Mouse (Mus musculus) spleen, embryonic (tissue): ENCODE data around the gene Ppp2r5a.

ENCODE experiments used
- CTCF ChIA-PET: fragments of 350-600 bp; sonication (Branson Sonifier 250); formaldehyde crosslinking; loops from one replicate; lab custom pipeline; 2022; lab: Charles Lee

The Ppp2r5a gene

GRCm38 (mm10) chr1:191330356-191330755, 72.7 kb downstream of the Ppp2r5a start:
- CTCF ChIA-PET, result no interaction called here

GRCm38 (mm10) chr1:191328019-191328441, 75.0 kb downstream of the Ppp2r5a start:
- CTCF ChIA-PET, result no interaction called here

- CTCF ChIA-PET, result no interaction called here
Measured at GRCm38 (mm10) chr1:191327258-191327657, 75.8 kb downstream of the Ppp2r5a start.

- CTCF ChIA-PET, result interaction anchor here (0.6 to 1.3 kb wide), 3 partner anchors 9 to 65 kb away, joined by 3 to 4 read pairs (median 3); no protein-coding TSS in a partner anchor
Measured at GRCm38 (mm10) chr1:191326233-191326882, 76.7 kb downstream of the Ppp2r5a start.

GRCm38 (mm10) chr1:191325726-191326232, 77.3 kb downstream of the Ppp2r5a start, which contains the start of gene Tmem206:
Tmem206 (plus strand) TSS chr1:191325912.
- CTCF ChIA-PET, result interaction anchor here (0.6 to 1.3 kb wide), 3 partner anchors 8 to 66 kb away, joined by 3 to 4 read pairs (median 3); no protein-coding TSS in a partner anchor

- CTCF ChIA-PET, result interaction anchor here (0.6 to 1.3 kb wide), 3 partner anchors 66 to 490 kb away, joined by 3 to 4 read pairs (median 3); no protein-coding TSS in a partner anchor
Measured at GRCm38 (mm10) chr1:191324733-191325590, 78.1 kb downstream of the Ppp2r5a start.

GRCm38 (mm10) chr1:191323381-191323780, 79.7 kb downstream of the Ppp2r5a start:
- CTCF ChIA-PET, result interaction anchor here (0.7 to 1.2 kb wide), 2 partner anchors 9 to 251 kb away, joined by 3 read pairs; no protein-coding TSS in a partner anchor

- CTCF ChIA-PET, result no interaction called here
Measured at GRCm38 (mm10) chr1:191318686-191319085, 84.4 kb downstream of the Ppp2r5a start.

GRCm38 (mm10) chr1:191317591-191318196, 85.4 kb downstream of the Ppp2r5a start, which contains the start of gene Nenf:
Nenf (minus strand) TSS chr1:191318194.
- CTCF ChIA-PET, result interaction anchor here (0.6 to 0.9 kb wide), 4 partner anchors 9 to 247 kb away, joined by 3 to 4 read pairs (median 4); no protein-coding TSS in a partner anchor

GRCm38 (mm10) chr1:191316818-191317217, 86.3 kb downstream of the Ppp2r5a start:
- CTCF ChIA-PET, result interaction anchor here (0.8 to 0.9 kb wide), 3 partner anchors 10 to 248 kb away, joined by 3 to 4 read pairs (median 3); no protein-coding TSS in a partner anchor

GRCm38 (mm10) chr1:191313926-191314325, 89.1 kb downstream of the Ppp2r5a start:
- CTCF ChIA-PET, result interaction anchor here (0.7 to 1.5 kb wide), 2 partner anchors 9 to 22 kb away, joined by 3 to 4 read pairs; no protein-coding TSS in a partner anchor

- CTCF ChIA-PET, result interaction anchor here (0.6 to 1.2 kb wide), 3 partner anchors 70 to 263 kb away, joined by 3 to 6 read pairs (median 3); no protein-coding TSS in a partner anchor
Measured at GRCm38 (mm10) chr1:191313158-191313557, 89.9 kb downstream of the Ppp2r5a start.

GRCm38 (mm10) chr1:191312513-191312941, 90.5 kb downstream of the Ppp2r5a start:
- CTCF ChIA-PET, result interaction anchor here (0.5 to 1.2 kb wide), 8 partner anchors 8 to 1424 kb away, joined by 3 to 5 read pairs (median 4); no protein-coding TSS in a partner anchor

- CTCF ChIA-PET, result no interaction called here
Measured at GRCm38 (mm10) chr1:191311296-191311898, 91.7 kb downstream of the Ppp2r5a start.

GRCm38 (mm10) chr1:191307766-191308455, 95.2 kb downstream of the Ppp2r5a start:
- CTCF ChIA-PET, result interaction anchor here (0.7 kb wide), 1 partner anchor 42 kb away, joined by 3 read pairs; no protein-coding TSS in a partner anchor

- CTCF ChIA-PET, result interaction anchor here (0.6 kb wide), 1 partner anchor 147 kb away, joined by 4 read pairs; no protein-coding TSS in a partner anchor
Measured at GRCm38 (mm10) chr1:191306316-191306715, 96.8 kb downstream of the Ppp2r5a start.

- CTCF ChIA-PET, result interaction anchor here (0.6 to 0.7 kb wide), 3 partner anchors 147 to 423 kb away, joined by 3 to 4 read pairs (median 3); no protein-coding TSS in a partner anchor
Measured at GRCm38 (mm10) chr1:191305610-191306009, 97.5 kb downstream of the Ppp2r5a start.

- CTCF ChIA-PET, result no interaction called here
Measured at GRCm38 (mm10) chr1:191304216-191304615, 98.9 kb downstream of the Ppp2r5a start.

GRCm38 (mm10) chr1:191303736-191304135, 99.3 kb downstream of the Ppp2r5a start:
- CTCF ChIA-PET, result no interaction called here
